Mouse (Mus musculus) brain, embryonic 14.5 days (tissue): ENCODE data around the gene Gli2. TPM values are rescaled to one million over a fixed set of nuclear protein-coding genes. Genes with fewer than 3 reads are reported as not detected.
A peak's percentile ranks its signal among the peaks of the same experiment; 100 is the strongest.

Source experiments
- DNase-seq: peaks from one replicate; pipeline ENCODE4 v3.0.0-alpha.2; 2011; ENCODE audit warnings: low read depth
- CTCF ChIP-seq: fragments of 200-500 bp; IDR thresholded peaks from 2 replicates; pipeline ENCODE4 v1.5.1; 2012; ENCODE audit warnings: inconsistent platforms, mild to moderate bottlenecking, moderate library complexity, borderline replicate concordance; ENCODE audit not compliant: insufficient read depth, insufficient read length; ENCODE audit errors: extremely low read depth
- POLR2A ChIP-seq: fragments of 200-500 bp; IDR thresholded peaks from 2 replicates; pipeline ENCODE4 v1.6.1; 2012; ENCODE audit warnings: mild to moderate bottlenecking, inconsistent platforms, borderline replicate concordance; ENCODE audit not compliant: poor library complexity, insufficient read depth, insufficient read length, severe bottlenecking; ENCODE audit errors: extremely low read depth
- polyA plus RNA-seq: library from polyadenylated mRNA; depleted of rRNA; stranded (reverse); fragments of >200 nt; gene quantifications from 2 replicates; pipeline ENCODE4 v1.2.3, GENCODE M21; 2012

Gli2 gene
- polyA plus RNA-seq, 1 experiment = 8.3 TPM

DNA sequence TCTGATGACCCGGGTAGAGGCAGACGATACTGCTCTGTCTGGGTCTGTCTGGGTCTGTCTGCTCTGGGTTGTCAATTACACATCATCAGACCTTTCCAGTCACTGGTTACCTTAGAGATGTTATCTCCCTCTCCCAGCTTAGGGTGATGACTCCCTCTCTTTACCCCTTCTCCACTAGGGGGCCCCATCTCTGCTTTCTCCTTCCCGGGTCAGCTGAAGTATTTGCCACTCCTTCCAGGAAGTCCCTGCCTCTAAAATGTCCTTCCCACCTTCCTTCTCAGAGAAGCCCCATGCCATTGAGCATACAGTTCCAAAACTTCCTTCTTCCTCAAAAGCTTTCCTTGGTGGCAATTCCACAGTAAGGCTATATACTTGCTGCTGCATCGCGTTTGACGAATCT, 21.5 kb upstream of the Gli2 start:
- DNase-seq = no peak

DNA sequence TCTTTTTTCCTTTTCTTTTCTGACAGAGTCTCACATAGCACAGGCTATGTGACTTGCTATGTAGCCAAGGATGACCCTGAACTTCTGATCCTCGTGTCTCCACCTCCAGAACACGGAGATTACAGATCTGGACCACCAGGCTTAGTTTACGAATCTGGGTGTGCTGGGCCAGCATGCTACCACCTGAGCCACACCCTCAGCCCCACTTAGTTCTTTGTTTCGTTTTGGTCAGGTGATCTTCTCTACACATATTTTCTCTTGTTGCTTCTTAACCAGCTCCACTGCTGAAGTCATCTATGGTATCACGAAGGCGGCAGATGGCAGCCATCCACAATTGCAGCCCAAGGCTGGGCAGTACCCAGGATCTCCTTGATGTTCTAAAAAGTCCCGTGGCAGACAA, 20.5 kb upstream of the Gli2 start:
- TF ChIP-seq CTCF (no peak), POLR2A (no peak)

More for the DNA sequence above, 21.5 kb upstream of the Gli2 start:
- no peak for TF ChIP-seq POLR2A
- peak; percentile 31; the same call in 1 of the 2 replicates for TF ChIP-seq CTCF

DNA sequence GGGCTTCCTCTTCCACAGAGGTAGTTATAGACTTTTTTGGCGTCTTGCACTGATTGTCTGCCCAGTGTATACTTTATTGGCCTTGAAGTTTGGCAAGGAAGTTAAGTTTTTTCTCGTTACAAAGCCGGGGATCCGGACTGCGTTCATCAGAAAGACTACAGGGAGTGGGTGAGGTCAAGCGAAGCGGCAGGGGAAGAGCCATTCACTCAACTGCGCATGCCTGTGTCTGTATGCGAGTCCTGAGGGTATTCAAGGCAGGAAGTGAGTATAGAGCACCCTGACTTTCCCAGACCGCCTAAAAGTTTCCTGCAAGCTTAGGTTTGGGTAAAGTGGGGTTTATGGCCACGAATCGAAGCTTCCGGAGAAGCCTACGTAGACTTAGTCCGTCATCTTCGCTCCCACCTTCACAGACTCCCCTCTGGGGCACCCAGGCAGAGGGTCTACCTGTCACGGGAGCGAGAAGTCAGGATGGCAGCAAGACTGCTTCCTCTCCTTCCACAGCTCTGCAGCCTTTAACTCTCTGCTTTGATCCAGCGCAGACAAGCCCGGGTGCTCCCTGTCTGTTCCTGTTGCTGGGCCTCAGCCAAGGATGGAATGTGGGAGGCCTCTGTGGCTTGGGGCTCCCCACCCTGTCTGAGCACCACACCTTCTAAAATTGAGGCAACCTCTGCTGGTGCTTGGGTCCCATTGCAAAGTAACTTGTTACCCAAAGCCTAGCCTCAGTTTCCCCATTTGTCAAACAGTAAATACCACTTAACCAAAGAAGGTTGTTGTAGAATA, 11.7 kb upstream of the Gli2 start:
- DNase-seq = no peak
- TF ChIP-seq CTCF = no peak
- TF ChIP-seq POLR2A = no peak

More for the DNA sequence above, 20.5 kb upstream of the Gli2 start:
- DNase-seq = no peak

DNA sequence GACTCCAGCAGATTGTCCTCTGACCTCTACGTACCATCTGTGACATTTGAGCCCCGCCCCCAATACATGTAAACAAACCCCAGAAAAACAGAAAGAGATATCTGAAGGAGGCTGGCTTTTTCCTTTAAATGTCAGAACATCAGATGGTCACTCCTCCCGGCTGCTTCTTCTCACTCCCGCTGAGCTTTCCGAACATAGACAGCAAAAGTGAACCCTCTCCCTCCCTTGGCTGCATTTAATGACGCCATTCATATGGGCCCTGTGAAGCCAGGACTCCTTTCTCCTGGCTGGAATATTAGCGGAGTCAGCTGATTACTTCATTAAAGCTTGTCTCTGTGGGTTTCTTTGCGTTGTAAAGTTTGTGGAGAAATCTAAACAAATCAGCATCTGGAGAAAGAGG, 3.1 kb upstream of the Gli2 start:
- DNase-seq = no peak
- TF ChIP-seq POLR2A (no peak), CTCF (no peak)

DNA sequence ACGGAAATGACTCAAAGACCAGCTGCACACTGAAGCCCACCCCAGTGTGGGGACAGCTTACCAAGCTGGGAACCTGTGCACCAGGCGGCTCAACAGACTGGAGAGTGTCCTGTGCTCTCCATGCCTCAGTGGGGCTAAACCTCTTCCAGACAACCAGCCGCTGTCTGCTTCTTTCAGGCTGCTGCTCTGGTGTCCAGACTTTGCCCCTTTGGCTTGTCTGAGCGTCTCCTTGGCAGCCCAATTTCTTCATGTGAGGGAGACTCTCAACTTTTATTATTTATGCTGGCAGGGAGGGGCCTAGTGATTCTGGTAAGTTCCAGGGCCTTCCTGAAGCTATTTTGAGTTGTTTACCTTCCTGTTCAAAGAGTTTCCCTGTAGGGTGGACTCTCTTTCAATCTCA, 2.4 kb upstream of the Gli2 start:
- no peak for TF ChIP-seq POLR2A
- no peak for TF ChIP-seq CTCF
- DNase-seq = no peak

DNA sequence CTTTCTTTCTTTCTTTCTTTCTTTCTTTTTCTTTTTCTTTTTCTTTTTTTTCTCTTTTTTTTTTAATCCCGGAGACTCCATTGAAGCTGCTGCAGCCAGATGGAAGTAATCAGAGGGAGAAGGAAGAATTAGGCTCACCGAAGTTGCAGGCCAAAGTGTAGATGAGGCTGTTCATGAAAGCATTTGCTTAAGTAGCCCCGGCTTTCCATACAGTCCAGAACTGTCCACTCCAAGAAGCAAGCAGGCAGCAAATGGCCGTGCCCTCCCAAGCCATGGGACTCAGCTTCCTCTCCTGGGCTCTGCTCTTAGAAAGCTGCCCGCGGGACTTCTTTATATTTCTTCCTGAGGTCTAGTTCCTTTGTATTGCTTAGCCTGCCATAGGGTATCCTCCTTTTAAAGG, 1.0 kb upstream of the Gli2 start:
- no peak for TF ChIP-seq POLR2A
- peak; percentile 28 for DNase-seq

DNA sequence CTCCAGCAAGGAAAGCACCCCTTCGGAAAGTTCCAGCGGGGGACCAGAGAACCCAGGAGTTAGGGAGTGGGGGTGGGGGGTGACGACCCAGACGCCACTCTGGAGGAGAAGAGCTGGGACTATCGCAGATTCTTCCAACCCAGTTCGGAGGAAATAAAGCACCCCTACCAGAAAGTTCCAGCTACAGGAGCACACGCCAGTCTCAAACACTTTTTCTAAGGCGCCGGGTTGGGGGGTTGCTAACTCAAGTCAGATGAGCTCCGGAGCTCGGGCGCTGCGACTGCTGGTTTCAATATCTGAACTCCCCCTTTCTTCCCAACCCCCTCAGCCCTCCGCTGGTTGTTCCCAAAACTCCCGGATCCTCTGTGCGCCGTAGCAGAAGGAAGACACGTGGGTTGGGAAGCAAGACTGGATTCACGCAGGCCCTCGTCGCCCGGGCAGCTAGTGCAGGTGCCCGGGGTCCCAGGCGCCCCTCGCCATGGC, 494 bp upstream of the Gli2 start:
- peak; percentile 80 for DNase-seq
- TF ChIP-seq CTCF (no peak), POLR2A (peak; percentile 24; the same call in 1 of the 2 replicates)

DNA sequence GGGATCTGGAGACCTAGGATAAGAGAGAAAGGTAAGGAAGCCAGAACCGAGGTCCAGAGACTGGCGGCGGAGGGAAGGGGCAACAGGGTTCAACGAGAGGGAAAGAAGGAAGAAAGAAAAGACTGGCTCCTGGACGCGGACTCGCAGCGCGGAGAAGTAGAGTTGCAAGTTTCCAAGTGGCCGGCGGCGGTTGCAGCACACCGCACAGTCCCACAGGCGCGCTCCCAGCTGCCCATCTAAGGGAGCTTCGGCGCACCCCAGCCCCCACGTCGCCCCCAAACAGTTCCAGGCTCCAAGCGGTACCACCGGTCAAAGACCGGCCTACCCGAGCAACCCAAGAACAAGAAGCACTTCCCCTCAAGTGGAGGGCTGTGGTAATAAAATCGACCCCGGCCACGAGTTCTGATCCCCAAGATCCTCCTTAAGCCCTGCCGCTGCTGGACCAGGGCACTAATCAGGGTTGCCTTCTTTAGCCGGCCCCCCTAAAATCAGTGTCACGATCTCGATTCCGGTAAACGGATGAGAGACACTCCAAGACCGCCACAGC, 715 bp downstream of the Gli2 start:
- DNase-seq = peak; percentile 54

DNA sequence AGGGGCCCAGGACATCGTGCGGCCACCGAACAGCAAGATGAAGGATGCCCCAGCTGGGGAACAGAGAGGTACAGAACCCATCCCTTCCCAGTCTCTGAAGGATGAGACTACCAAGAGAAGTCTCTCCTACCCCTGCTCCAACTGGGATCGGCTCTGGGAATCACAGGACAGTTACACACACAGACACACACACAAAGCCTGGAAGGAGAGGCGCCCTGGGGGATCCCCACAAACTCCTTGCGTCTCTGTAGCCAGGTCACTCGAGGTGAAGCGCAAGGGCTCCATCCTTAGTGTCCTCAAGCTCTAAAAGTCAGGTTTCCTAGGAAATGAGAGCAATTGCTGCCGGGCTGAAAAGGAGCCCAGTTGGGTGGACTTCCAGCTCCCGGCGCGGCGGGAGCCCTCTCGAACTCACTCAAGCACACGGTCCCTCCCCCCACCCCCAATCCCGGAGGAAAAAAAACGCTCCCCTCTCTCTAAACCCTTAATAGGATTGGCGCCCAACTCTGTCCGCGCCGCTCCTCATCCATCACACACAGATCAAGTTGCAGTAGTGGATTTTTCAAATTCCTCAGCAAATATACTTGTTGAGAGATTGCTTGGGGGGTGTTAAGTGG, 1.4 kb downstream of the Gli2 start:
- DNase-seq = peak; percentile 74
- TF ChIP-seq POLR2A (no peak), CTCF (no peak)

More for the DNA sequence above, 715 bp downstream of the Gli2 start:
- TF ChIP-seq CTCF = no peak
- TF ChIP-seq POLR2A = no peak

DNA sequence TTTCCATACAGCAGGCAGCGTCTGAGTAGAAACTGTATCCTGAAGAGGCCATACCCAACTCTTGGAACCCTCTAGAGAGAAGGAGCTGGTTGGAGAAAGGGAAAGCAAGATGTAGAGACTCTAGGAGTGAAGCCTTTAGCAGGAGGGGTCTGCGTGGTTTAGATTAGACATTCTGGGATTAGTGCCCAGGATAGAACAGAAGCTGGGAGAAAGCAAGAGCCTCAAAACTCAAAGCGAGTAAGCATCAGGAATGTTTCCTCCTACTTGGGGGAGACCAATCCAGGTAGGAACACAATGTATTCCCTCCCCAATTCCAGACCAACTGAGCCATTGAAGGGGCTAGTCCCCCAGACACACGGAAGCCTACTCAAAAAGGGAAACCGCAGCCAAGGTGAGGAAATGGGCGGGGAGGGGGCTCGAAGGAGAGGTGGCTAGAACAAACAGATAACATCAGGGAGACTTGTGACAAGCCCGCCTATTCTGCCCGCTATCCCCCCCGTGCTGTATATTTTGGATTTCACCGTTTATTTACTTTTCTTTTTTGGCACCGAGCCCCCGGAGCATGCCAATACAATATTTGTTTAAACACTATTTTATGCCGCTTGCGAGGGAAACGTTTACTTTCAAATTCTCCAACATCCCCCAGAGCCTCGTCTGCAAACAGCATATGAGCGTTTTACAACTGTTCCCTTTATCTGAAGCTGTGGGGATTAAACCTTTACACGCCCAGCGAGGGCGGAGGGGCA, 2.1 kb downstream of the Gli2 start:
- no peak for TF ChIP-seq POLR2A
- TF ChIP-seq CTCF = no peak
- peak; percentile 52 for DNase-seq
